Mouse (Mus musculus): ENCODE measurements around the gene Sbds.
"Not testable (repeated sequence)": the region's sequence is repeated elsewhere in the genome, so short reads cannot be mapped to it uniquely, and the experiment has no call there.

Gene Sbds

GRCm38 (mm10) chr5:130255799-130256525, 632 bp upstream of the Sbds start:
- DNase-seq, result not testable (repeated sequence)

DNA sequence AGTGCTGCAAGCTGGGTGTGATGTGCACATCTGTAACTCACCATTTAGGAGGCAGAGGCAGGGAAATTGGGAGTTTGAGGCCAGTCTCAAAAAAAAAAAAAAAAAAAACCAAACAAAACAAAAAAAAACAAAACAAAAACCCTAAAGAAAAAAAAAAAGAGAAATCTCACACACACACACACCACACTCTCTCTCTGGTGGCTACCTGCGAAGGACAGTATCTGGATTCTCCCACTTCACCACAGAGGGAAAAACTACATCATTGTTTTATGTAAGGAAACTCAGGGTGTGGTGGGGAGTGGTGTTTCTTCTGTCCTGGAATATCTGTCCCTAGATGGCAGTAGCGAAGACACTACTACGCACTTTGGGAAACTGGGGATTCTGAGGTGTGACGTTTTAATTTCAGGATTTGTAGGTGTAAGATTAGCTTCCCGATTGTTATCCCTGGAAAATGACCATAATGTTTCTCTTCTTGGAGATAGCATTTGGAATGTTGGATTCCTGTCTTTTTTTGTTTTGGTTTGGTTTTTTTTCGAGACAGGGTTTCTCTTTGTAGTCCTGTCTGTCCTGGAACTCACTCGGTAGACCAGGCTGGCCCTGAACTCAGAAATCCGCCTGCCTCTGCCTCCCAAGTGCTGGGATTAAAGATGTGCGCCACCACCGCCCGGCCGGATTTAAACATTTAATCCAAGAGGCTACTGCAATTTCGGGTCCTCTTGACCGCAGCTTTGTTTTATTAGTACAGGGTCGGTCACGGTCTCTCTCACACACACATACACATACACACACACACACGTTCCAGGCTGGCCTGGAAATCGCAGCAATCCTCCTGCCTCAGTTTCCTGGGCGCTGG, 940 bp downstream of the Sbds start:
- no peak for DNase-seq

DNA sequence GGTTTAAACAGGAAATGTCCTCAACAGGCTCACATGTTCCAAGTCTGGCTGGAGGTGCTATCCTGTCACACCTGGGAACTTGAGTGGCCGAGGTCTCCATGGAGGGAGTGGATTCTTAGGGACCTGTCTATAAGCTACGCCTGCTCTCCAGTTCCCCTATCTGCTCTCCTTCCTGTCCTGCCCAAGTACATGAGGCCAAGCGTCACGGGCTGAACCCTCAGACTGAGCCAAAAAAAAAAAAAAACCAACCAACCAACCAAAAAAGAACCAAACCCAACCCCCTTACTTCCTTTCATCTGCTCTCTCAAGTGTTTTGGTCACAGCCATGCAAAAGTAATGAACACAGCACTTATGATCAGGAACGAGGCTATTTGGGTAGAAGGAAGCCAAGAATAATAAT, 7.5 kb downstream of the Sbds start:
- no peak for DNase-seq

DNA sequence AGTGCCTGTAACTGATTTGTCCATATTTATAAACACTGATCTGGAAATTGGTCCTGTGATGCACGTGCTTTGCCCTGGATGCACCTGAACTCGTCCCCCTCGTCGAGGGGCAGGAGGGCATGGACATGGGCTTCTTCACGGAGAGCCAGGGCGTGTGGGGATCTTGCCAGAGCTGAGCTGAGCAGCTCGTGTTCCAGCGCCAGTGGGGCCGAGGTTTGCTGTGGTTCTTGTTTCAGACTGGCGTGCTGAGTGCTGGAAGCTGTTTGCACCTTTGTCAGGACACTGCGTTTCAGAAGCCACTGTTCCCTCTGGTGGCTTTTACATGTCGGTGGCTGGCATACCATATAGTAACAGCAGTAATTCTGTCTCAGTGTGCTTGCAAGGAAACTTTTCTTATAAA, 13.9 kb downstream of the Sbds start:
- no peak for DNase-seq

DNA sequence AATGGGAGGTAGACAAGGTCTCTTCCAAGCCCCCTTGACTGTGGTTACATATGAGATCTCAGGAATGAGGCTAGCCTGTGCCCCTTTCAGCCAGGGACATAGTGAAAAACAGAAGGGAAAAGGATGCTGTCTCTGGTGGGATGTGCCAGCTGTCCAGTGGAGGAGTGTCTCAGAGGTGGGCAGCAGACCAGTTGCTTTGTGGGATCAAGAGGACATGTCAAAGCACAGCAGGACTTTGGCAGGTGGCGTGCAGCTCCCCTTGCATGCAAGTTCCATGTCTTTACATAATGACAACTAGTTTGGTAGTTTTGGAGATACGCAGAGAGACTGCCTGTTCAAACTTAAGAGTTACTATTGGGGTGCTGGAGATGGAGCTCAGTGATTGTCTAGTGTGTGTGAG, 15.5 kb downstream of the Sbds start:
- DNase-seq, result no peak

DNA sequence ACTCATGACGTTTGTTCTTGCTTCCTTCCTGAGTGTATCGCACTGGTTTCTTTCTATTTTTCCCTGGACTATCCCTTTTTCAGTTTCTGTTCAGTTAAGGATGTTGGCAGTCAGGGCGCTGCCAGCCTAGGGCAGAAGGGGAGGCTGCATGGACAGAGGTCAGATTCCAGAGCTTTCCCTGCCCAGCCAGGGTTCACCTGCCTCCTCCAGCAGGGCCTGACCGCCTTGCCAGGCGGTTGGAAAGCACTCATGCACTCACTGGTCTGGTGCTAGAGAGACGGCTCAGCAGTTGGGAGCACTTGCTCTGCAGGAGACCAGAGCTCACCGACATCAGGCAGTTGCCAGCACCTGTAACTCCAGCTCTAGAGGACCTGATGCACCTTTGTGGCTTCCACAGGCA, 16.1 kb downstream of the Sbds start:
- no peak for DNase-seq

DNA sequence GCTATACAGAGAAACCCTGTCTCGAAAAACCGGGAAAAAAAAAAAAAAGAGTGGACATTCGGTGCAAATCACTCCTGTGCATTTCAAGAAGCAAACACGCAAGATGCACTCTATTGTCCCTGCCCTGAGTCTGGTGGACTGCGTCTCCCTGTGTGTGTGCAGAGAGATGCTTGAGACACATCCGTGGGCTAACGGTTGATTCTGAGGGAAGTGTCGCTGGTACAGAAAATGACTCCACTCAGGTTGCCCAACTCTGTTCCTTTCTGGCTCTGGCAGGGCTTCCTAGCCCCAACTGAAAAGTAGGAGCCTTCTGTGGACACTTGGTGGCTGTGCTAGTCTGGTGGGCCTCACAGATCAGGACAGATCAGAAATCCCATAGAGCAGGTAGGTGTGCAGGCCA, 19.0 kb downstream of the Sbds start:
- no peak for DNase-seq

DNA sequence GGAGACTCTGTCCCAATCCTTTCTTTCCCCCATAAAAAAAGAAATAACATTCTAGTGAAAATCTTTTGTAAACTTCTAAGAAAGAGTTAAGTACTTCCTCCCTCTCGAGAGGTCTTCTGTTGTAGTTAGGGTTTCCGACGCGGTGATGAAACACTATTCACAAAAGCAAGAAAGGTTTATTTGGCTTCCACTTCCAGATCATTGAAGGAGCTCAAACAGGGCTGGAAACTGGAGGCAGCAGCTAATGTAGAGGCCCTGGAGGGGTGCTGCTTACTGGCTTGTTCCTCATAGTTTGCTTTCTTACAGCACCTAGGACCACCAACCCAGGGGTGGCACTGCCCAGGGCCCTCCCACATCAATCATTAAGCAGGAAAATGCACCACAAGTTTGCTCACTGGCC, 27.2 kb downstream of the Sbds start:
- DNase-seq, result no peak

- DNase-seq, result no peak
These were observed 28.5 kb downstream of the Sbds start for GRCm38 (mm10) chr5:130226790-130227189.

GRCm38 (mm10) chr5:130222146-130223004, 33.0 kb downstream of the Sbds start:
- peak; percentile 97 for DNase-seq

GRCm38 (mm10) chr5:130221760-130222145, 33.6 kb downstream of the Sbds start:
- DNase-seq, result no peak

GRCm38 (mm10) chr5:130221316-130221715, 34.0 kb downstream of the Sbds start:
- DNase-seq, result no peak

GRCm38 (mm10) chr5:130218336-130218735, 37.0 kb downstream of the Sbds start:
- DNase-seq, result no peak

DNA sequence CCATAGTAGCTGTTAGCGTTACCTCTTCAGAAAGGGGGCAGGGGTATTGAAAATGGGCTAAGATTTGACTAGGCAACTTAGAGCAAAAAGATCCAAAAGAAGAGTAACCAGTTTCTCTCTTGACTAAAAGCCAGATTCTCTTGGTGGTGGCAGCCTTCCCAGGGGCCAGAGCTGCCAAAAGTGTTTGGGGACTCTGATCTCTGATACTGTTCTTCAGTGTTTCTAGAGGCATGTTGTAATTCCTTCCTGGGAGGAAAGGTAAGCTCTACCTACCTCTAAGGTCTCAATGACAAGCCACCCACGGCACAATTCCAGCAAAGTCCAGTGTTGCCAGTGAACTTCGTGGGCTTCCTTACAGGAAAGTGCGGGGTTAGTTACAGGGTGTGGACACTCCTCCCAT, 37.9 kb downstream of the Sbds start:
- no peak for DNase-seq

DNA sequence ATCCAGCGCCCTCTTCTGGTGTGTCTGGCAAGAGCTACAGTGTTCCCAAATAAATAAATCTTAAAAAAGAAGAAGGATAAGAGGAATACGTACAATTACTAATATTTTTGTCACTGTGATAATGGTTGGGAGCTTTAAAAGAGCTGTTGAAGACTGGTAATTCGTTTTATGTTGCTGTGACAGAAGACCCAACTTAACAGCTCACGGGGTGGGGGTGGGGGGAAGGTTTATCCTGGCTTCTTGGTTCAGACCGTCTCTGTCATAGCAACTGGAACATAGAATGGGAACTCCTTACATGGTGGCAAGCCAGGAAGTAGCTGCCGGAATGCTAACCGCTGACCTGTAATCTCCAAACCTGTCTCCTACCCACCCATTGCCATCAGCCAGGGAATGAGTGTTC, 38.5 kb downstream of the Sbds start, which contains the start of gene Tmem248:
Gene Tmem248 (plus strand): TSS at position 301 of the 400 bp plus-strand sequence.
- DNase-seq, result no peak

GRCm38 (mm10) chr5:130212956-130213355, 42.4 kb downstream of the Sbds start:
- no peak for DNase-seq

GRCm38 (mm10) chr5:130207299-130207698, 48.0 kb downstream of the Sbds start:
- no peak for DNase-seq

GRCm38 (mm10) chr5:130205441-130206023, 49.8 kb downstream of the Sbds start:
- no peak for DNase-seq

DNA sequence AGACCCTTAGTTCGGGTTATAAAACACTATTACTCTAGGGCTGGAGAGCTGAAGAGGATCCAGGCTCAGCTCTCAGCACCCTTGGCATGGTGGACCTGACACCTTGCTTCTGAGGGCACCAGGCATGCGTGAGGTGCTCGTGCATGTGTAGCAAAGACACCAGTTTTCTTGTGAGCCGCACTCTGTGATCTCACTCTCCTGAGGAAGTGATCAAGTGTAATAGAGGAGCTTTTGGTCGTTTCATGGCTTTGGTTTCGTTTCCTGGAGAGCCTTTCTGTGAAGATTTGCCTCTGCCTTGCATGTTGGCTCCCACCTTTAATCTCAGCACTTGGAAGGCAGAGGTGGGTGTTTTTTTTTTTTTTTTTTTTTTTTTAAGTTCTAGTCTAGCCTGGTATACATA, 50.8 kb downstream of the Sbds start:
- DNase-seq, result no peak

GRCm38 (mm10) chr5:130203948-130204347, 51.4 kb downstream of the Sbds start:
- DNase-seq, result no peak

DNA sequence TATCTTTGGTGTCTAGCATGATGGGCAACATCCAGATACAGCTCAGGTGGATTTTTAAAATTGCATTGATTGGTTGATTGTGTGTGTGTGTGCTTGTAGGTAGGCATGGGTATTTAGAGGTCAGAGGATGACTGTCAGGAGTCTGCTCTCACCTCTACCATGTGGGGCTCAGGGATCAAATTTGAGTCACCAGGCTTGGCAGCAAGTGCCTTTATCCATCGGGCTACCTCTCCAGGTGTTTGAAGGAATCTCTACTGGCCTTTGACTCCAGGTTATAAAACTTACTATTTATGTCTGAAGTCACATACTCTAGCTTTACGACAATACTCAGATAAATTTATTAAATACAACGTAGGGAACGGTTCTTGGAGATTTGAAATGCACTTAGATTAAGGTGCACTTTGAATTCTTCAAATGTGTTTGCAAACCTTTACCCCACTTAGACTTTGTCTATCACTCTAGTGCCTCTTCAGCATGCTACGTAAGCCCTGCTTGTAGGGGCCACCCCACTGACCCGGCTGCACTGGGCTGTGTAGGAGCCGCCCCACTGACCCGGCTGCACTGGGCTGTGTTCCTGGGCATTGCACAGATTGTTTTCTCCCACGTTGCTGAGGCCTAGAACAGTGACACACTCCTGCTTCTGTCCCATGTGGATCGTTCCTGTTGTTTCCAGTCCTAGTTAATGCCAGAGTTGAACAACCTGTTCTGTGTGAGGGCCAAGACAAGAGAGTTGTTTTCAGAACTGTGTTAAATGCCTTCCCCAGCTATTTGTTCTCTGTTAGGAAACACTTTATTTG, 54.9 kb downstream of the Sbds start:
- no peak for DNase-seq

DNA sequence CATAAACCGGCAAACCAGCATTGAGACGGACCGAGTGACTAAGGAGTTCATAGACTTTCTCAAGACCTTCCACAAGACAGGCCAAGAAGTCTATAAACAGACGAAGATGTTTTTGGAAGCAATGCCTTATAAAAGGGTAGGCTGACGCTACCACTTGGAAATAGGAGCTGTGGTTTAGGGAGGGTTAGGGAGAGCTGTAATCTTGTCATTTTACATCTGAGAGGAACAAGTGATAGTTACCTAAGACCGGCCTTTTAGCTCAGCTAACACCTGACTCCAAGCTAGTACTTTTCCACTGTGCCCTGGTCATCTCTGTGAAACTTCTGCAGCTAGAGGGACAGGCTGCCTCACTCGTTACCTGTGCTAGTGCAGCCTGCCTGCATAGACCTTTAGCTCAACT, 57.3 kb downstream of the Sbds start:
- DNase-seq, result no peak
